Mouse (Mus musculus) liver, embryonic 14.5 days (tissue): Measurements from ENCODE around the gene Zfp628.

Source experiments
- CTCF ChIP-seq: IDR thresholded peaks from 2 replicates; pipeline ENCODE4 v1.5.1; 2016; ENCODE audit warnings: antibody characterized with exemption, low read depth, control low read depth
- EP300 ChIP-seq: IDR thresholded peaks from 2 replicates; pipeline ENCODE4 v1.6.1; 2016; ENCODE audit warnings: antibody characterized with exemption, low read depth

DNA sequence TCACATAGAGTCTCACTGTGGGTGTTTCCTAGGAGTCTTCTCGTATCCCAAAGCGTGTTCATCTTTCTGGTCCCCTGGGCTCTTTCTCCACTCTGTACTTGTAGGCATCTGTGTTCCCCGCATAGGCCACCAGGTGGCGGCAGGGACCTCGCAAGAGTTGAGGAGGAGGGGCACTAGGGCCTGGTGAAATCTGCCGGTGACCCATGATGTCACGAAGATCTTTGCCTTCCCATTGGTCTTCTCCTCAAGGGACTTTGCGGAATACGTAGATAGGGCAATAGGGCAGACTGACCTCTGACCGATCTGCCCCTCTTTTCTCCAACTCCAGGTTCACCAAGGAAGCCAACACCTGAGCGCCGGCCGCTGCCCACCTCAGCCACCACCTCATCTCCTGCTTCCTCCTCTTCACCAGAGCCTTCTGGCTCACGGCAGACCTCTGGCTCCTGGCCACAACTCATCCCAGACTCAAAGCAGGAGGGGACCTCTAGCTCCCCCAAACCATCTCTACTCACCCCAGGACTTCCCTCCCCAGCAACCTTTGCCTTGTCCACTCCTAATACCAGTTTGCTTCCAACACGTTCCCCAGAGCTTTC lies 28.3 kb downstream of the Zfp628 start:
- TF ChIP-seq CTCF: peak; percentile 96
- TF ChIP-seq EP300: no peak
